Mouse (Mus musculus) olfactory bulb, adult 2 months (tissue): ENCODE results near the gene Spag4. TPM values are rescaled to one million over a fixed set of nuclear protein-coding genes. Genes with fewer than 3 reads are reported as not detected.

ENCODE experiments used
- H3K27ac ChIP-seq: fragments of 200-500 bp; 2 replicates; pipeline ENCODE4 v1.5.1; 2012; ENCODE audit warnings: low read depth, low read length; ENCODE audit not compliant: insufficient read depth
- H3K4me1 ChIP-seq: fragments of 200-500 bp; 2 replicates; pipeline ENCODE4 v1.6.1; 2012; ENCODE audit warnings: low read length; ENCODE audit not compliant: control insufficient read depth, insufficient read depth
- H3K4me3 ChIP-seq: fragments of 200-500 bp; 2 replicates; pipeline ENCODE4 v1.5.1; 2012; ENCODE audit warnings: mild to moderate bottlenecking, low read depth, low read length, moderate library complexity; ENCODE audit not compliant: insufficient read depth
- CTCF ChIP-seq: fragments of 200-500 bp; IDR thresholded peaks from 2 replicates; pipeline ENCODE4 v1.5.1; 2012; ENCODE audit warnings: low read depth, mild to moderate bottlenecking, low read length, moderate library complexity; ENCODE audit not compliant: insufficient read depth
- POLR2A ChIP-seq: fragments of 200-500 bp; IDR thresholded peaks from 2 replicates; pipeline ENCODE4 v1.6.1; 2012; ENCODE audit warnings: mild to moderate bottlenecking, low read depth, low read length, moderate library complexity; ENCODE audit not compliant: insufficient read depth
- WGBS: fragments of 180-500 bp; shearing (Covaris S2); methylation state at CpG from one replicate; pipeline ENCODE4 v1.1.7; 2018; 5-methylcytosine and 5-hydroxymethylcytosine counted together
- polyA plus RNA-seq: library from polyadenylated mRNA; stranded (reverse); fragments of >200 nt; gene quantifications from 2 replicates; pipeline ENCODE4 v1.2.4, GENCODE M21; 2012; ENCODE audit warnings: low replicate concordance; ENCODE audit not compliant: missing spikeins, insufficient read depth, insufficient read length

The Spag4 gene
- polyA plus RNA-seq, 1 experiment: not detected

GRCm38 (mm10) chr2:156066126-156066525, 1.2 kb downstream of the Spag4 start:
- TF ChIP-seq POLR2A: no peak
- TF ChIP-seq CTCF: no peak
- 43% methylated on average over 10 of the region's 10 CpGs for WGBS
- no peak overlapping the region for H3K27ac ChIP-seq
- H3K4me3 ChIP-seq: peak overlapping the region; percentile 84
- H3K4me1 ChIP-seq: peaks cover 14% of the 10 kb centered on the region

DNA sequence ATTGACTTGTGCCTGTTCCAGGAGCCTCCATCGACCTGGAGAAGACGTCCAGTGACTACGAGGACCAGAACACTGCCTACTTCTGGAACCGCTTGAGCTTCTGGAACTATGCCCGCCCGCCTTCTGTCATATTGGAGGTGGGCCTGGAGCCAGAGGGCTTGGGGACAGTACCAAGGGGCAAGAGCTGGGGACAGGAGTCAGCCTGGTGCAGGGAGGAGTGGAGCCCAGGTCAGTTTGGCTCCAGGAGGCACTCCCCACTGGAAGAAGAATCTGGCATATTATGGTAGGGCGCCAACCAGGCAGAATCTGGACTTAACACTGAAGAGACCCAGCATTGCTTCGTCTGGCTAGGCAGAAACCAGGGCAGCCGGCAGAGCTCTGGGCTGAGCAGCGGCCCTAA, 2.9 kb downstream of the Spag4 start:
- H3K4me1 ChIP-seq: peaks cover 14% of the 10 kb centered on the region
- 72% methylated on average over 10 of the region's 10 CpGs for WGBS
- TF ChIP-seq POLR2A (no peak), CTCF (no peak)
- no peak overlapping the region for H3K27ac ChIP-seq
- H3K4me3 ChIP-seq: no peak overlapping the region

GRCm38 (mm10) chr2:156071236-156071635, 6.3 kb downstream of the Spag4 start:
- Histone ChIP-seq H3K4me1 (peaks cover 4% of the 10 kb centered on the region; the same call in 1 of the 2 replicates), H3K27ac (no peak overlapping the region), H3K4me3 (no peak overlapping the region)
- TF ChIP-seq POLR2A: no peak
- no peak for TF ChIP-seq CTCF
- WGBS: 92% methylated on average over 10 of the region's 10 CpGs

DNA sequence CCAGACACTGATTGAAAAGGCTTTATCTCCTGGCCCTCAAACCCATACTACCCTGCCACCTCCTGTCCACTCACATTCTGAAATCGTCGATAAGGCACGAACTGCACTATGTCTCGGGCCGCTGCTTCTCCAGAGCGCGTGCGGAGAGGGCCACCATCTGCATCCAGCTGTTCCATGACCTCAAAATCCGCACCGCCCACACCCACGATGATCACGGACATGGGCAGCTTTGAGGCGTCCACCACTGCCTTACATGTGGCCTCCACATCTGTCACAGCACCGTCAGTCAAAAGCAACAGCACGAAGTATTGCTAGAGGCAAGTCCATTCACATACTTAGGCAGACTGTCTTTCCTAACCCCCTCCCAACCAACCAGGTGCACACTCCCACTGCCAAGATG, 8.8 kb downstream of the Spag4 start:
- no peak overlapping the region for H3K27ac ChIP-seq
- TF ChIP-seq CTCF: no peak
- no peak for TF ChIP-seq POLR2A
- H3K4me1 ChIP-seq: no peaks in the 10 kb centered on the region
- H3K4me3 ChIP-seq: no peak overlapping the region
- WGBS: 95% methylated on average over 15 of the region's 15 CpGs

GRCm38 (mm10) chr2:156077461-156077860, 12.5 kb downstream of the Spag4 start:
- Histone ChIP-seq H3K4me3 (no peak overlapping the region), H3K4me1 (peaks cover 9% of the 10 kb centered on the region; the same call in 1 of the 2 replicates), H3K27ac (no peak overlapping the region)
- 88% methylated on average over 7 of the region's 7 CpGs for WGBS
- TF ChIP-seq POLR2A (no peak), CTCF (no peak)

GRCm38 (mm10) chr2:156078421-156079182, 13.6 kb downstream of the Spag4 start:
- Histone ChIP-seq H3K4me3 (no peak overlapping the region), H3K27ac (no peak overlapping the region), H3K4me1 (peaks cover 12% of the 10 kb centered on the region)
- TF ChIP-seq CTCF: no peak
- TF ChIP-seq POLR2A: no peak
- 90% methylated on average over 16 of the region's 16 CpGs for WGBS

- H3K4me3 ChIP-seq: no peak overlapping the region
- peaks cover 12% of the 10 kb centered on the region for H3K4me1 ChIP-seq
- TF ChIP-seq CTCF (no peak), POLR2A (no peak)
- H3K27ac ChIP-seq: no peak overlapping the region
- 88% methylated on average over 8 of the region's 8 CpGs for WGBS
Measured at GRCm38 (mm10) chr2:156079183-156079560, 14.2 kb downstream of the Spag4 start.

DNA sequence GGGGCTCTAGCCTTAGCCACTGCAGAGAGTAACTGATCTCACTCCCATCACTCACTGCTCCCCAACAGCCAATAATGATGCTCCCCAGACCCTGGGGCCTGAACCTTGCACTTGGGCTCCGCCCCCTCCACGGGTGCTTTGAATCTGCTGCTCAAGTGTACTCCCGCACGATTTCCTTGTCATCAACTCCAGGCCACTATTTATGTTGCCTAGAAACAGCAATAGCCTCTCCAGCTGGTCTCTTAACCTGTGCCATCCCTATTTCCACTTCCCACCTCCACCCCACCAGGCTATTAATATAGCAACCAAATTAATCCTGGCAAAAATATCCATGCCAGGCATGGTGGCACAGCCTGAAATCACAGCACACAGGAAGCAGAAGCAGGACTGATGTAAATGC, 14.7 kb downstream of the Spag4 start:
- H3K4me3 ChIP-seq: no peak overlapping the region
- TF ChIP-seq CTCF (no peak), POLR2A (no peak)
- WGBS: 32% methylated on average over 4 of the region's 4 CpGs
- H3K27ac ChIP-seq: no peak overlapping the region
- H3K4me1 ChIP-seq: peaks cover 12% of the 10 kb centered on the region

GRCm38 (mm10) chr2:156080391-156080790, 15.4 kb downstream of the Spag4 start:
- Histone ChIP-seq H3K4me1 (peaks cover 15% of the 10 kb centered on the region), H3K4me3 (no peak overlapping the region), H3K27ac (no peak overlapping the region)
- 81% methylated on average over 7 of the region's 7 CpGs for WGBS
- TF ChIP-seq POLR2A (no peak), CTCF (no peak)

GRCm38 (mm10) chr2:156084541-156084940, 19.6 kb downstream of the Spag4 start:
- Histone ChIP-seq H3K4me3 (no peak overlapping the region), H3K4me1 (peaks cover 14% of the 10 kb centered on the region), H3K27ac (no peak overlapping the region)
- WGBS: 66% methylated on average over 3 of the region's 3 CpGs
- TF ChIP-seq CTCF: no peak
